Mouse (Mus musculus) gastrocnemius, adult 18-20 months (tissue): ENCODE measurements around the gene Tpm3. TPM values are rescaled to one million over a fixed set of nuclear protein-coding genes. Genes with fewer than 3 reads are reported as not detected.
"Not testable (repeated sequence)": the region's sequence is repeated elsewhere in the genome, so short reads cannot be mapped to it uniquely, and the experiment has no call there.

Experiments used
- DNase-seq: peaks from one replicate; pipeline ENCODE4 v3.0.0; 2021; ENCODE audit warnings: low spot score
- total RNA-seq, 2 experiments: library from RNA; stranded (reverse); gene quantifications; 2 replicates each; pipeline ENCODE4 v1.2.3; 2021

The Tpm3 gene
- total RNA-seq, 2 experiments from 2014 or later: 579 to 626 TPM

- DNase-seq: no peak
These were observed 10.6 kb downstream of the Tpm3 start for GRCm38 (mm10) chr3:90083034-90083433.

- no peak for DNase-seq
These were observed 11.4 kb downstream of the Tpm3 start for GRCm38 (mm10) chr3:90083698-90084324.

- DNase-seq: no peak
These were observed 12.3 kb downstream of the Tpm3 start for GRCm38 (mm10) chr3:90084790-90085189.

- no peak for DNase-seq
These were observed 12.8 kb downstream of the Tpm3 start for GRCm38 (mm10) chr3:90085281-90085680.

- no peak for DNase-seq
These were observed 13.6 kb downstream of the Tpm3 start for GRCm38 (mm10) chr3:90086068-90086467.

GRCm38 (mm10) chr3:90088617-90089016, 16.2 kb downstream of the Tpm3 start:
- no peak for DNase-seq

- DNase-seq: no peak
These were observed 18.4 kb downstream of the Tpm3 start for GRCm38 (mm10) chr3:90090892-90091291.

- DNase-seq: no peak
These were observed 22.0 kb downstream of the Tpm3 start for GRCm38 (mm10) chr3:90094453-90094852.

GRCm38 (mm10) chr3:90097928-90098327, 25.5 kb downstream of the Tpm3 start:
- no peak for DNase-seq

GRCm38 (mm10) chr3:90101010-90101409, 28.6 kb downstream of the Tpm3 start:
- no peak for DNase-seq

- DNase-seq: no peak
These were observed 29.2 kb downstream of the Tpm3 start for GRCm38 (mm10) chr3:90101673-90102072.

GRCm38 (mm10) chr3:90102239-90102638, 29.8 kb downstream of the Tpm3 start:
- no peak for DNase-seq

- no peak for DNase-seq
These were observed 30.7 kb downstream of the Tpm3 start for GRCm38 (mm10) chr3:90103176-90103575.

- no peak for DNase-seq
These were observed 31.5 kb downstream of the Tpm3 start, which contains the start of gene Nup210l for GRCm38 (mm10) chr3:90103938-90104337. TSS of gene Nup210l (plus strand) at chr3:90104132.

GRCm38 (mm10) chr3:90111706-90112105, 39.3 kb downstream of the Tpm3 start:
- no peak for DNase-seq

- DNase-seq: no peak
These were observed 41.9 kb downstream of the Tpm3 start for GRCm38 (mm10) chr3:90114342-90114741.

GRCm38 (mm10) chr3:90115526-90115925, 43.1 kb downstream of the Tpm3 start:
- DNase-seq: no peak

GRCm38 (mm10) chr3:90118132-90118790, 45.8 kb downstream of the Tpm3 start:
- DNase-seq: peak; percentile 34

- not testable (repeated sequence) for DNase-seq
These were observed 49.6 kb downstream of the Tpm3 start for GRCm38 (mm10) chr3:90122036-90122435.

- no peak for DNase-seq
These were observed 53.3 kb downstream of the Tpm3 start for GRCm38 (mm10) chr3:90125710-90126109.

GRCm38 (mm10) chr3:90127881-90128280, 55.4 kb downstream of the Tpm3 start:
- DNase-seq: no peak

- DNase-seq: no peak
These were observed 60.3 kb downstream of the Tpm3 start for GRCm38 (mm10) chr3:90132745-90133144.

- no peak for DNase-seq
These were observed 60.9 kb downstream of the Tpm3 start for GRCm38 (mm10) chr3:90133331-90133730.
